Mouse (Mus musculus): ENCODE results near the gene Irx3.

The Irx3 gene

GRCm38 (mm10) chr8:91801839-91802238 is at the start of gene Irx3:
Gene Irx3 (minus strand): TSS chr8:91802067.
- no peak for DNase-seq (ENCODE audit: low read depth)

DNA sequence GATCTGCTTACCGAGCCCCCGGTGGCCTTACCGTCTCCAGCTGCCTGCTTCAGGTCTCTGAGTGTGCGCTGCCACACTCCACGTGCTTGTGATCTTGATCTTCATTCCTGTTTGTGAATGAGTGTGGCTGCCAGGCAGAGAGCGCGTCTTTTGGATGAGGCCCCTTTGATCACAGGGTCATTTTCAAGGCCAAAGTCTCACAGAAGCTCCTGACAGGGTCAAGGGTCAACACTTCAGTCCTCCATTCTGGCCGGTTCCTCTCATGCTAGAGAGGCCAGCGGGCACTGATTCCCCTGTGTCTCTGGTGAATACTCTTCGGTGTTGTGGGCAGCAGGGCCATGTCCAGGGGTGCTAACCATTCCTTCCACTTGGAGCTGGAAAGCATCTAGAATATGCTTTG is 49.5 kb upstream of the Irx3 start:
- DNase-seq (ENCODE audit: low read depth): no peak

GRCm38 (mm10) chr8:91849984-91850383 is 48.1 kb upstream of the Irx3 start:
- DNase-seq (ENCODE audit: low read depth): no peak

GRCm38 (mm10) chr8:91849529-91849928 is 47.7 kb upstream of the Irx3 start:
- DNase-seq (ENCODE audit: low read depth): no peak

GRCm38 (mm10) chr8:91845641-91846040 is 43.8 kb upstream of the Irx3 start:
- DNase-seq (ENCODE audit: low read depth): no peak

DNA sequence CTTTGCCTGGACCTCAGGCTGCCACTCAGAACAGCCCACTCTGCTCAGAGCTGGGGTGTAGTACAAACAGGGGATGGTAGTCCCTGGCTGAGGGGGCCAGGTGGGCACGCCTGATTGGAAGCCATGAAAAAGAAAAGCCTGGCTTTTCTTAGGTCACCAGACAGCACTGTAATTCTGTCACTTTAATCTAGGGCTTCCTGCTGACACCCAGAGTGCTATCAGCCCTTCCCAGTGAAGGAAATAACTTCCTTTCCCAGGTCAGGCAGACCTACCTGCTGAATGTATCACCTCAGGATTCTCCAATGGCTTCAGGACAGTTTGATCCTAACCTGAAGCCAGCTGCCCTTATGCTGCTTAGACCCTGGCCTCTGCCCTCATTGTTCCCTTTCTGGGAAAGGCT is 35.3 kb upstream of the Irx3 start:
- DNase-seq (ENCODE audit: low read depth): no peak

DNA sequence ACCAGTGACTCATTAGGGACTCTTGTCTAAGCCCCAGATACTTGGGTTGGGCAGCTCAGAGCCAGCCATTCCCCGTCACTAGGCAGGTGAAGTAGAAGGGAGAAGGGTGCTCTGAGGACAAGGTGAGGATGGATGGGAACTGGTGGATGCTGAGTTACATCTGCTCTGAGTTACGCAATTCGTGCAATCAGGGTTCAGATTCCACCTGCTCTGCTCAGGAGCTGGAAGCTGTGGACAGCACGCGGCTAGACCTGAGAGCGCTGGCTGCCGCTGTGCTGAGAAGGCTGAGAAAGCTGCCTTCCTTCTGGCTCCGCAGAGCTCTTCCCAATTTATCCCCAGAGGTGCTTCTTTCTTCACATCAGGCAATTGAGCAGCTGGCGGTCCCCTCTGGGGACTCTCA is 34.8 kb upstream of the Irx3 start:
- DNase-seq (ENCODE audit: low read depth): no peak

DNA sequence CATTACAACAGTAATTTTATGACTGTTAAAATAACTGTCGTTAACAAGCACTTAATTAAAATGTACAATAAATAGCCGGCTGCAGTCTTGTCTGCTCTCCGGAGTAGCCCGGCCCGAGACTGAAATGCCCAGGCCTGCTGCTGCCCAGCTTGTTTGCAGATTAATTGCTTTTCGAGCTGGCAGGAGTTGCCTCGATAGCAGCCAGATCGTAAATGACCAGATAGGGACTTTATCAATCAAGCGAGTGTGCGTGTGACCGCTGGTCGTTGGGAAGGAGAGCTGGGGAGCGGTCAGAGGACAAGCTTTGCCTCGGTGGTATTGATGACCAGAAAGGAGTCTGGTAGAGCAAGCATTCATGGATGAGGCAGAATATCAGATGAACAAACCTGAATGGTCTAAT is 25.8 kb upstream of the Irx3 start:
- no peak for DNase-seq (ENCODE audit: low read depth)

GRCm38 (mm10) chr8:91827192-91827591 is 25.3 kb upstream of the Irx3 start:
- no peak for DNase-seq (ENCODE audit: low read depth)

GRCm38 (mm10) chr8:91823357-91823756 is 21.5 kb upstream of the Irx3 start:
- no peak for DNase-seq (ENCODE audit: low read depth)

DNA sequence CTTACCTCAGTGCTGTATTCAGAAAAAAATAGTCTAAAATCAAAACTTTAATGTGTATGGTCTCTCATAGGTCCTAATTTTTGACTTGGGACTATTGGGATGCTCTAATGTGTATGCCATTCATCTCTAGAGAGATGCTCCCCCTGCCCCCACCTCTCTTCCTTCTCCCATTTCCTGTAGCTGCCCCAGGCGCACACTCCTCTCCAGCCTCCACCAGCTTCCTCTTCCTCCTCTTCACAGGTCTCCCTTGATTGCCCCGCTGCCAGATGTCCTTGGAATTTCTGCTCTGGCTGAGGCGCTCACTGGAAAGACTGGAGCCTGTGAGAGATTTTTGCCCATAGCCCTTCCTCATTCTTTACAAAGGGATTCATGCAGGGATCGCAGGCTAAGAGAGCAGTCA is 20.9 kb upstream of the Irx3 start:
- DNase-seq (ENCODE audit: low read depth): no peak

DNA sequence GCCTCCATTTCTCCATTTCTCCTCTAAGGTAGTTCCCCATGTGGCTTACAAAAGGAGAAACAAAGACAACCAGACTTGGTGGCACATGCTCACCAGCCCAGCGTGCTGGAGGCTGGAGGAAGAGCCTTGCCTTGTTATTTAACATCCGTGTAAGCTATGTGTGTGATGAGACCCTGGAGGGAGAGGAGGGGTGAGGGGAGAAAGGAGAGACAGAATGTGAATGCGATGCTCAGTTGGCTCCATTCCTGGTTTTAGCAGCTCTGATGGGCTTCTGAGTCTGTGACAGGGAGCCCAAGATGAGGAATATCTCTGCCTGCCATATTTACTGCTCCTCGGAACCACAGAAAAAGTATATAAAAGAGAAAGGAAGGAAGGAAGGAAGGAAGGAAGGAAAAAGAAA is 20.1 kb upstream of the Irx3 start:
- no peak for DNase-seq (ENCODE audit: low read depth)

DNA sequence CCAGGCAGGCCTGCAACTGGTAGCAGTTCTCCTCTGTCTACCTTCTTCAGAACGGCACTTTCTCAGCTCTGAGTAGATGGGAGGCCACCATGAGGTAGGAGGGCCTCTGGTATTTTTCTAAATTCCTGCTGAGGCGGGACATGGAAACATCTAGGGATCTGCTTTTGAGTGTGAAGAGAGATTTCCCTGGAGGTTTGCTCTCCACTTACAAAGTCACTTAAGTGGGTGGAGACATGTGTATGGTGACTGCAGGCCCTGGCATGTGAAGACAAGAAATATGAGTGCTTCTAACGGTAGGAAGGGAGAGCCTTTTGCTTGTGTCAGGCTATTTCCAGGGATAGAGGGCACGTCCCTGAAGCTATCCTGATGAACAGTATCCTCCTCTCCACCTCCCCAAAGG is 17.9 kb upstream of the Irx3 start:
- DNase-seq (ENCODE audit: low read depth): no peak

- DNase-seq (ENCODE audit: low read depth): no peak
Observed at GRCm38 (mm10) chr8:91818784-91819183, 16.9 kb upstream of the Irx3 start.

- no peak for DNase-seq (ENCODE audit: low read depth)
Observed at GRCm38 (mm10) chr8:91814106-91814505, 12.2 kb upstream of the Irx3 start.

DNA sequence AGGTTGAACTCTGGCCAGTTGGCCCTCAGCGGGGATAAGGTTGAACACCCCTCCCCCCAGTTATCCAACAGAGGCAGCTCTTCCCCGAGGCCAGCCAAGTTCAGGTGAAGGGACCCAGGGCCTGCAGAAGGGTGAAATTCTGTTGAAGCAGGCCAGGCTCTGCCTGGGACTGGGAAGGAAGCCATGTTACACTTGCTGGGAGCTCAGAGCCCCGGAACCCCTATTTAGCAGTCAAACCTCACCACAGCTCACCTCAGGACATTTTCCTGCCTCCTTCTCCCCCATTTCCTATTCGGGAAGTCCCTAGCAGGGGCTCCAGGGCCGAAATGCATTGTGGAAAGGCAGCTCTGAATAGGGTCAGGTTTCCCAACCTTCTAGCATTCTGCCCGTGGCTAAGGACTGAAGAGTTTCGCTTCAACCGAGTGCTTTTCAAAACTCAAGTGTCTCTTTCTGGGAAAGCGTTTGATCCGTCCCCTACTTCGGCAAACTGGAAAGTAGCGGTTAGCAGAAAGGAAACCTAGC is 4.9 kb upstream of the Irx3 start:
- DNase-seq (ENCODE audit: low read depth): no peak

- no peak for DNase-seq (ENCODE audit: low read depth)
Observed at GRCm38 (mm10) chr8:91806084-91806719, 4.3 kb upstream of the Irx3 start.

- no peak for DNase-seq (ENCODE audit: low read depth)
Observed at GRCm38 (mm10) chr8:91805254-91805671, 3.4 kb upstream of the Irx3 start.

GRCm38 (mm10) chr8:91804403-91805253 is 2.8 kb upstream of the Irx3 start:
- DNase-seq (ENCODE audit: low read depth): no peak

- no peak for DNase-seq (ENCODE audit: low read depth)
Observed at GRCm38 (mm10) chr8:91803515-91804402, 1.9 kb upstream of the Irx3 start.

DNA sequence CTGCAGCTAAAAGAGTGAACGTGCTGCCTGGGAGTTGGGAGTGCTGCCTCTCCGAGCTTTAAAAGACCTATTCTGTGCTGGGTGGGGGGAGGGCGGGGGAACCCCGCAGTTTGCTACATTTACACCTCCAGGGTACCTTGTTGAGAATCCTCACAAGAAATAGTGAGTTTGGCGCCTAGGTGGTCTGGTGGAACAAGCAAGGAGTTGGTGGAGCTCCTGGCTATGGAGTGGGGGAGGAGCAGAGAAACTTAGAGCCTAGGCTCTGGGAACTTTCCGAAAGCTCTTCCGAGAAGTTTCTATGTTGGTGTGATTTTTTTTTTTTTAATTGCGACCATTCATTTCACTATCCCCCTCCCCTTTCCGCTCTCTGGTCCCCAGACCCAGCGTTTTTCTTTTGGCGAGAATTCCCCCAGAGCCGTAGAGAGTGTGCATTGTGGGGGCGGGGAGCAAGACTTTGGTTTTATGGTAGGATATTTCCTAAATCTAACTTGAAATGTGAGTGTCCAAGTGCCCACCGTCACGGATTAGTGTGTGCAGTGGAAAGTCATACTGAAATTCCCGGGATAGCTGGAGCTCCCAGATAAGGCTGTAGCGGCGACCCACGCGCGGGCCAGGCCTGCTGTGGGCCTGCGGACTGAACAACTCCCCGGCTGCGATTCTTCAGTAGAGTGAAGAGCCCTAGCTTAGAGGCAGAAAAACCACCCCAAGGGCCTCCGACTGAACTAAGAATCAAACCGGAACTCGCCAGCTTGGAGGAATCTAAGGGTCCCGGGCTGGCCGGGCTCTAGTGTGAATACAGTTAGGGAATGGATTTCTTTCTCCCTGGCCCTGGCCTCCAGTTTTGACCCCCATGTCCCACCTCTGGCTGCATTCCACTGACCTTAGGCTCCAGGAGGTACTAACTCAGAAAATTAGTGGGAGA is 795 bp upstream of the Irx3 start:
- DNase-seq (ENCODE audit: low read depth): no peak
